Comparison of ENCODE assay signal across 14 mouse cellular contexts in genomic region chr1:83036892-83037667, GRCm38 (mm10). TPM values are rescaled to one million over a fixed set of nuclear protein-coding genes. Genes with fewer than 3 reads are reported as not detected.
DNase-seq lines count a peak whose midpoint lies in the region; ATAC-seq and TF ChIP-seq lines count a peak whose summit lies in the region.
"Had no signal": no experiment of that assay in that cellular context is flagged by ENCODE, and none has a peak within 500 bp of the region (broad histone marks: within the 10 kb centered on the region; RNA-seq: fewer than 3 reads in every experiment).

No protein-coding gene starts in this region.

- ATAC-seq in hindbrain, embryonic 13.5 days (ENCODE audit: low FRiP score): no peak
- ATAC-seq in lung, embryonic 16.5 days (ENCODE audit: low read depth): no peak
- no peak for ATAC-seq in embryonic facial prominence, embryonic 14.5 days (ENCODE audit: low read depth)
- ATAC-seq in limb, embryonic 14.5 days (ENCODE audit: low FRiP score, low read depth): no peak
- ATAC-seq: CD4-positive, CD25-positive, alpha-beta regulatory T cell, adult 4 months; Patski had no signal

- H3K27me3 ChIP-seq in hindbrain, embryonic 13.5 days: no peaks in the 10 kb centered on the region
- no peaks in the 10 kb centered on the region for H3K27me3 ChIP-seq in hindbrain, embryonic 10.5 days (ENCODE audit: insufficient read depth, poor library complexity, severe bottlenecking)
- H3K27me3 ChIP-seq in lung, embryonic 16.5 days (ENCODE audit: control insufficient read depth, insufficient read depth, low read depth, low read length): no peaks in the 10 kb centered on the region
- H3K27me3 ChIP-seq in embryonic facial prominence, embryonic 14.5 days (replicated peaks; ENCODE audit: control insufficient read depth, insufficient read depth, low read length): no peaks in the 10 kb centered on the region
- no peaks in the 10 kb centered on the region for H3K27me3 ChIP-seq in limb, embryonic 14.5 days (ENCODE audit: control insufficient read depth, insufficient read depth, low read length)
- H3K27me3 ChIP-seq: liver, embryonic 13.5 days had no signal

- WGBS in hindbrain, embryonic 13.5 days: 74% methylated on average over 11 of the region's 11 CpGs
- 73% methylated on average over 11 of the region's 11 CpGs for WGBS in hindbrain, embryonic 10.5 days
- WGBS in lung, embryonic 16.5 days: 75% methylated on average over 11 of the region's 11 CpGs
- WGBS in embryonic facial prominence, embryonic 14.5 days: 67% methylated on average over 11 of the region's 11 CpGs
- 73% methylated on average over 11 of the region's 11 CpGs for WGBS in limb, embryonic 14.5 days

- peak overlapping the region; percentile 75; the same call in 1 of the 2 replicates for H3K4me2 ChIP-seq in hindbrain, embryonic 13.5 days
- H3K4me2 ChIP-seq in lung, embryonic 16.5 days (ENCODE audit: low read depth, low read length): peak overlapping the region; percentile 64
- peak overlapping the region; percentile 72 for H3K4me2 ChIP-seq in embryonic facial prominence, embryonic 14.5 days (ENCODE audit: low read depth, low read length)
- H3K4me2 ChIP-seq in limb, embryonic 14.5 days (replicated peaks; ENCODE audit: low read depth, low read length, severe bottlenecking): peak overlapping the region; percentile 50

- no peaks in the 10 kb centered on the region for H3K9me3 ChIP-seq in hindbrain, embryonic 13.5 days
- no peaks in the 10 kb centered on the region for H3K9me3 ChIP-seq in hindbrain, embryonic 10.5 days
- H3K9me3 ChIP-seq in lung, embryonic 16.5 days (ENCODE audit: control insufficient read depth, low read length): no peaks in the 10 kb centered on the region
- no peaks in the 10 kb centered on the region for H3K9me3 ChIP-seq in embryonic facial prominence, embryonic 14.5 days (ENCODE audit: control insufficient read depth, low read length)
- no peaks in the 10 kb centered on the region for H3K9me3 ChIP-seq in limb, embryonic 14.5 days (ENCODE audit: control insufficient read depth, low read length)
- H3K9me3 ChIP-seq: liver, embryonic 13.5 days had no signal

- no peaks in the 10 kb centered on the region for H3K36me3 ChIP-seq in hindbrain, embryonic 13.5 days
- no peaks in the 10 kb centered on the region for H3K36me3 ChIP-seq in hindbrain, embryonic 10.5 days
- H3K36me3 ChIP-seq in lung, embryonic 16.5 days (ENCODE audit: control insufficient read depth, insufficient read depth, low read length): no peaks in the 10 kb centered on the region
- no peaks in the 10 kb centered on the region for H3K36me3 ChIP-seq in embryonic facial prominence, embryonic 14.5 days (ENCODE audit: control insufficient read depth, insufficient read depth, low read length)
- no peaks in the 10 kb centered on the region for H3K36me3 ChIP-seq in limb, embryonic 14.5 days (ENCODE audit: control insufficient read depth, insufficient read depth, low read length)
- H3K36me3 ChIP-seq: liver, embryonic 13.5 days had no signal

- no peak overlapping the region for H3K4me3 ChIP-seq in hindbrain, embryonic 13.5 days
- no peak overlapping the region for H3K4me3 ChIP-seq in hindbrain, embryonic 10.5 days
- no peak overlapping the region for H3K4me3 ChIP-seq in lung, embryonic 16.5 days (ENCODE audit: low read length)
- H3K4me3 ChIP-seq in embryonic facial prominence, embryonic 14.5 days (ENCODE audit: low read depth, low read length): no peak overlapping the region
- H3K4me3 ChIP-seq in limb, embryonic 14.5 days (replicated peaks; ENCODE audit: low read length): no peak overlapping the region

- no peak for TF ChIP-seq POLR2A in limb, embryonic 14.5 days (IDR thresholded peaks at IDR 0.05; ENCODE audit: borderline replicate concordance, extremely low read depth, insufficient read depth, insufficient read length)

- no peak overlapping the region for H3K27ac ChIP-seq in hindbrain, embryonic 13.5 days
- H3K27ac ChIP-seq in hindbrain, embryonic 10.5 days: no peak overlapping the region
- no peak overlapping the region for H3K27ac ChIP-seq in lung, embryonic 16.5 days (ENCODE audit: low read length)
- no peak overlapping the region for H3K27ac ChIP-seq in embryonic facial prominence, embryonic 14.5 days (replicated peaks; ENCODE audit: low read depth, low read length)
- 0 out of 2 replicates have a peak overlapping the region, but pooled peaks have one; percentile 10 for H3K27ac ChIP-seq in limb, embryonic 14.5 days (replicated peaks; ENCODE audit: low read depth, low read length)
- H3K27ac ChIP-seq: liver, embryonic 13.5 days had no signal

- H3K4me1 ChIP-seq in hindbrain, embryonic 13.5 days (replicated peaks): peaks cover 9% of the 10 kb centered on the region; the same call in 1 of the 2 replicates
- H3K4me1 ChIP-seq in hindbrain, embryonic 10.5 days (replicated peaks): peaks cover 11% of the 10 kb centered on the region
- peaks cover 5% of the 10 kb centered on the region; the same call in 1 of the 2 replicates for H3K4me1 ChIP-seq in lung, embryonic 16.5 days (replicated peaks; ENCODE audit: control insufficient read depth, insufficient read depth, low read length)
- no peaks in the 10 kb centered on the region for H3K4me1 ChIP-seq in embryonic facial prominence, embryonic 14.5 days (ENCODE audit: control insufficient read depth, insufficient read depth, low read length)
- no peaks in the 10 kb centered on the region; the same call in 1 of the 2 replicates for H3K4me1 ChIP-seq in limb, embryonic 14.5 days (ENCODE audit: control insufficient read depth, insufficient read depth, low read length)
- H3K4me1 ChIP-seq: liver, embryonic 13.5 days had no signal

- DNase-seq in hindbrain, embryonic 10.5 days (ENCODE audit: low spot score): no peak
- no peak for DNase-seq in lung, postnatal 14 days
- DNase-seq in embryonic facial prominence, embryonic 14.5 days (ENCODE audit: low spot score): no peak
- DNase-seq in limb, embryonic 14.5 days (ENCODE audit: low spot score): no peak
- DNase-seq in cerebellum, adult 9-11 months: no peak
- DNase-seq in urinary bladder, postnatal 14 days (ENCODE audit: low spot score): no peak
- DNase-seq: liver, embryonic 13.5 days had no signal

- no peak overlapping the region for H3K9ac ChIP-seq in hindbrain, embryonic 13.5 days
- H3K9ac ChIP-seq in lung, embryonic 16.5 days (ENCODE audit: low read length): no peak overlapping the region
- H3K9ac ChIP-seq in embryonic facial prominence, embryonic 14.5 days (ENCODE audit: low read depth, low read length): no peak overlapping the region
- H3K9ac ChIP-seq in limb, embryonic 14.5 days (ENCODE audit: low read depth, low read length, severe bottlenecking): no peak overlapping the region
- H3K9ac ChIP-seq: liver, embryonic 13.5 days had no signal

RNA-seq across cellular contexts. Expression of gene Slc19a3, which starts 1.2 kb away (rescaled TPM):
- 0.64 and 0.80 TPM in 2 replicates for polyA plus RNA-seq in hindbrain, embryonic 13.5 days (2015; fragmentation: Nextera tagmentation; extraction: Ambion mirVana)
- polyA plus RNA-seq in hindbrain, embryonic 10.5 days (2016; fragmentation: Nextera tagmentation; extraction: Ambion mirVana): 0.47 and 0.67 TPM in 2 replicates
- polyA plus RNA-seq in lung, embryonic 16.5 days (2015; fragmentation: Nextera tagmentation; extraction: Ambion mirVana): 0.98 and 1.0 TPM in 2 replicates
- polyA plus RNA-seq in embryonic facial prominence, embryonic 14.5 days (2014; fragmentation: Nextera tagmentation; extraction: Ambion mirVana): 0.29 and 0.72 TPM in 2 replicates
- polyA plus RNA-seq in limb, embryonic 14.5 days (2012; rRNA removed): 1.2 and 1.3 TPM in 2 replicates
- polyA plus RNA-seq in limb, embryonic 14.5 days (2014; fragmentation: Nextera tagmentation; extraction: Ambion mirVana): 0.35 and 0.54 TPM in 2 replicates
- polyA plus RNA-seq: CD4-positive, CD25-positive, alpha-beta regulatory T cell, adult 4 months had no signal

RNA-seq across cellular contexts. Expression of gene Krtap28-10, which starts 5.2 kb away (rescaled TPM):
- not detected in 2 replicates for polyA plus RNA-seq in hindbrain, embryonic 13.5 days (2015; fragmentation: Nextera tagmentation; extraction: Ambion mirVana)
- polyA plus RNA-seq in hindbrain, embryonic 10.5 days (2016; fragmentation: Nextera tagmentation; extraction: Ambion mirVana): not detected in 2 replicates
- polyA plus RNA-seq in lung, embryonic 16.5 days (2015; fragmentation: Nextera tagmentation; extraction: Ambion mirVana): not detected in 2 replicates
- 0.36 TPM in 1 of 2 replicates, not detected in the other for polyA plus RNA-seq in embryonic facial prominence, embryonic 14.5 days (2014; fragmentation: Nextera tagmentation; extraction: Ambion mirVana)
- polyA plus RNA-seq in limb, embryonic 14.5 days (2012; rRNA removed): not detected in 2 replicates
- not detected in 2 replicates for polyA plus RNA-seq in limb, embryonic 14.5 days (2014; fragmentation: Nextera tagmentation; extraction: Ambion mirVana)
- polyA plus RNA-seq: CD4-positive, CD25-positive, alpha-beta regulatory T cell, adult 4 months; frontal cortex, adult 2 months; gonadal fat pad, adult 2 months; liver, embryonic 13.5 days; Patski; urinary bladder, adult 2 months had no signal

RNA-seq across cellular contexts. Expression of gene Gm47969, which starts 7.7 kb away (rescaled TPM):
- polyA plus RNA-seq in hindbrain, embryonic 13.5 days (2015; fragmentation: Nextera tagmentation; extraction: Ambion mirVana): not detected in 2 replicates
- not detected in 2 replicates for polyA plus RNA-seq in hindbrain, embryonic 10.5 days (2016; fragmentation: Nextera tagmentation; extraction: Ambion mirVana)
- polyA plus RNA-seq in lung, embryonic 16.5 days (2015; fragmentation: Nextera tagmentation; extraction: Ambion mirVana): not detected in 2 replicates
- not detected in 2 replicates for polyA plus RNA-seq in embryonic facial prominence, embryonic 14.5 days (2014; fragmentation: Nextera tagmentation; extraction: Ambion mirVana)
- not detected in 2 replicates for polyA plus RNA-seq in limb, embryonic 14.5 days (2012; rRNA removed)
- not detected in 2 replicates for polyA plus RNA-seq in limb, embryonic 14.5 days (2014; fragmentation: Nextera tagmentation; extraction: Ambion mirVana)
- polyA plus RNA-seq: CD4-positive, CD25-positive, alpha-beta regulatory T cell, adult 4 months; gonadal fat pad, adult 2 months; liver, embryonic 13.5 days; Patski; urinary bladder, adult 2 months had no signal

RNA-seq across cellular contexts. Expression of gene A030005K14Rik, which starts 22.1 kb away (rescaled TPM):
- not detected in 2 replicates for polyA plus RNA-seq in hindbrain, embryonic 13.5 days (2015; fragmentation: Nextera tagmentation; extraction: Ambion mirVana)
- not detected in 2 replicates for polyA plus RNA-seq in hindbrain, embryonic 10.5 days (2016; fragmentation: Nextera tagmentation; extraction: Ambion mirVana)
- polyA plus RNA-seq in lung, embryonic 16.5 days (2015; fragmentation: Nextera tagmentation; extraction: Ambion mirVana): not detected in 2 replicates
- not detected in 2 replicates for polyA plus RNA-seq in embryonic facial prominence, embryonic 14.5 days (2014; fragmentation: Nextera tagmentation; extraction: Ambion mirVana)
- not detected in 2 replicates for polyA plus RNA-seq in limb, embryonic 14.5 days (2012; rRNA removed)
- polyA plus RNA-seq in limb, embryonic 14.5 days (2014; fragmentation: Nextera tagmentation; extraction: Ambion mirVana): not detected in 2 replicates
- polyA plus RNA-seq: CD4-positive, CD25-positive, alpha-beta regulatory T cell, adult 4 months; frontal cortex, adult 2 months; gonadal fat pad, adult 2 months; liver, embryonic 13.5 days; Patski; urinary bladder, adult 2 months had no signal

RNA-seq across cellular contexts. Expression of gene Krtap28-13, which starts 23.6 kb away (rescaled TPM):
- not detected in 2 replicates for polyA plus RNA-seq in hindbrain, embryonic 13.5 days (2015; fragmentation: Nextera tagmentation; extraction: Ambion mirVana)
- not detected in 2 replicates for polyA plus RNA-seq in hindbrain, embryonic 10.5 days (2016; fragmentation: Nextera tagmentation; extraction: Ambion mirVana)
- polyA plus RNA-seq in lung, embryonic 16.5 days (2015; fragmentation: Nextera tagmentation; extraction: Ambion mirVana): not detected in 2 replicates
- polyA plus RNA-seq in embryonic facial prominence, embryonic 14.5 days (2014; fragmentation: Nextera tagmentation; extraction: Ambion mirVana): 0.29 TPM in 1 of 2 replicates, not detected in the other
- polyA plus RNA-seq in limb, embryonic 14.5 days (2012; rRNA removed): 0.09 and 0.13 TPM in 2 replicates
- not detected in 2 replicates for polyA plus RNA-seq in limb, embryonic 14.5 days (2014; fragmentation: Nextera tagmentation; extraction: Ambion mirVana)
- polyA plus RNA-seq: CD4-positive, CD25-positive, alpha-beta regulatory T cell, adult 4 months; gonadal fat pad, adult 2 months; liver, embryonic 13.5 days; Patski; urinary bladder, adult 2 months had no signal
